Mouse (Mus musculus) cerebellum, postnatal 25 days (tissue): ENCODE measurements at regions not wholly inside any gene's neighbourhood (a gene's known extent, or its start where the extent isn't known, plus 50 kb on each side); places are given as distances from the start of the nearest gene placed in this dataset.

Source experiments
- DNase-seq, 2 experiments: peaks; one replicate each; pipeline ENCODE4 v3.0.0; 2021; ENCODE audit warnings: mixed read lengths in 2 of 2

DNA sequence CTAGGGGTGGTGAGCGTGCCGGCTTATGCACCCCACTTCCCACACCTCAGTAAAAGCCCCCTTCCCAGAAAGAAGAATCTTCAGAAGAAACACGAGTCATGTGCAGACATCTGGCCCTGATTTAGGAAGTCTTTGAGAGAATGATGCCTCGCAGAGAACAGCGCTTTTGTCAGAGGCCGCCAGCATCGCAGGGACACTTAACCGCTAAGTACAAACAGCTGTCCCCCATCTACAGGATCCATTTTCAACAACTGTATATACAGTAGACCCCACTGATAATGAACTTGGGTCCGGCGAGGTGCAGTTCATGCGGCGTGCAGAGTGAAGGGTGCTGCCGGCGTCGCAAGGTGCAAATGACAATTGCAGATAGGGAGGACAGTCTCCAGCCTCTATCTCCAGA is 85.4 kb upstream of the Rbm19 start:
- no peak for DNase-seq

- no peak for DNase-seq
Observed at GRCm38 (mm10) chr5:120031614-120032013, 84.7 kb upstream of the Rbm19 start.

DNA sequence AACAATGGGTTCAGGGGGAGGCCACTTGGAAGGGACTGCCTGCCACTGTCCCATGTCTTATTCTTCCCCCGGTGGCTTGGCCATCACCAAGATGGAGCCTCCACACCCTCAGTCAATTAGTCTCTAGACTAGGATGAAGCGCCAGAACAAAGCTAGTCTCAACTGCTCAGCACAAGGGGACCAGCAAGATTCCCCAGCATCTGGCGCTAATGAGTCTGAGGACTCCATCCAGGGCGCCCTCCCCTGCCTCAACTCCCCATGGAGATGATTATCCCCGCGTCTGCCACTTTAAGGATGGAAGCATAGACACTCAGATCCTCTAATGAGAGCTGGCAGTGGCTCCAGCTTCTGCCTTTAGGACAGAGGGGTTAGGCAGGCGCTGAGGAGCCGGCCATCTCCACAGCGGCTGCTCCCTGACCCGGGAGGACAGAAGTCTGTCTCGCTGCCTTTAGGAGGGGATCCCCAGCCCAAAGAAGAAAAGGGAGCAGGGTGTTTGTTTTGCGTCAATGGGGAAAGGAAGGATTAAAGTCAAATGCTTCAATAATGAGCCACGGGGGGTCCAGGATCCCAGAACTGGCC is 81.7 kb upstream of the Rbm19 start:
- DNase-seq: no peak

DNA sequence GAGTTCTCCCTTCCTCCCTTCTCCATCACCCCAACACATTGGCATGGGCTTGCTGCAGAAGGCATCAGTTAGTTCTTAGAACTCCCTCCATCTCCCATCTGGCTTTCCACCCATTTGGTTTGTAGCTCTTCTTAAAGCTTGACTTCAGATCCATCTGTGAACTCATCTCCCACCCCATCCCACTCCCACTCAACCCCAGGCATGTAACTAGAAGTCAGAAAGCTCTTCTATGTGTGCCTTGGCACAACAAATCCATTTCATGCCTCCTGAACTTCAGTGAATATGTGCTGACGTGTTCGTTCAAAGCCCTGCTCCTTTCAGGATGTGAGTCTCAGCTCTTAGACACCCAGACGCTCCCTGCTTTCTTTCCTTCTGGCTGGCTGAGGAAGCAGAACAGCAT is 81.0 kb upstream of the Rbm19 start:
- no peak for DNase-seq

DNA sequence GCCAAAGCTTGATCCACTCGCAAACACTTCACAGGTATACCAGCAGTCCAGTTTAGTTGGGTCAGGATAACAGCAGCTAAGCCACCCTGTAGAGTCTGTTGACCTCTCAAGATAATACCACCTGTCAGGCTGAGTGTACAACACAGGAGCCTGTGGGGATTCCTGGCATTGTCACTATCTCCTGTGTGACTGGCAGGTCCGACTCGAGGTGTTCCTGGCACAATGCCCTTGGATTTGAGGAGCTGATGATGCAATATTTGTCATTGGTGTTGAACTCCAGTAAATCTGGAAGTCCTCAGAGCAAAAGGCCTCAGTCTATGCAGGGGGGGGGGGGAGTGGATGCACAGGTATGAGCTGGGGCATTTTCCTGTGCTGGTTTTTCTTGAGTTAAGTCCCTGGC is 78.5 kb upstream of the Rbm19 start:
- DNase-seq: peak; percentile 15 to 42

GRCm38 (mm10) chr5:120043786-120044185 is 72.5 kb upstream of the Rbm19 start:
- DNase-seq: no peak

GRCm38 (mm10) chr5:120049063-120049781 is 67.0 kb upstream of the Rbm19 start:
- no peak for DNase-seq

GRCm38 (mm10) chr5:120050728-120051436 is 65.4 kb upstream of the Rbm19 start:
- no peak for DNase-seq

- no peak for DNase-seq
Observed at GRCm38 (mm10) chr5:120054498-120055167, 61.6 kb upstream of the Rbm19 start.
